Mouse (Mus musculus): ENCODE measurements around the gene 4921511M17Rik. TPM values are rescaled to one million over a fixed set of nuclear protein-coding genes. Genes with fewer than 3 reads are reported as not detected.
"Not testable (repeated sequence)": the region's sequence is repeated elsewhere in the genome, so short reads cannot be mapped to it uniquely, and the experiment has no call there.

The 4921511M17Rik gene
- not detected in 2 replicates for polyA plus RNA-seq (2015; fragmentation: Nextera tagmentation; extraction: Ambion mirVana)

DNA sequence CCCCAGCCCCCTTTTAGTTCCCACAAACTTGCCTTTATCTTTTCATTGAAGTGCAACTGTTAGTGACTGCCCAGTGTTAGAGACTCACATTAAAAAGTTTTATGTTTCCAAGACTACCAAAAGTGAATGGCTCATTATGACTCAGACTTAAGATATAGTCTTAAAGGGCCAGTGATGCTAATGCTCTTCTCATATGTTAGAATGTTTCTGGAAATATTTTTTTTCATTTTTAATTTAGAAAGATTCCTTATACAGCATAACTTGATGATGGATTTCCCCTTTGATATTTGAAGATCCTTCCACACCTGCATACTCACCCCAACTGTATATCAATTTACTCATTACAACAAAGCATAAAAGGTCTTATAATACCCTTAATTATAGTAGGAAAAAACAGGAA lies at the start of gene 4921511M17Rik:
TSS of gene 4921511M17Rik (minus strand) at position 101 of the 400 bp plus-strand sequence.
- H3K9ac ChIP-seq; H3K27me3 ChIP-seq (replicated peaks); ATAC-seq; H3K36me3 ChIP-seq; H3K27ac ChIP-seq; H3K4me3 ChIP-seq (replicated peaks); H3K9me3 ChIP-seq; H3K4me1 ChIP-seq (replicated peaks); H3K4me2 ChIP-seq (replicated peaks): not testable (repeated sequence)

GRCm38 (mm10) chrX:154054939-154055338 lies 21.3 kb upstream of the 4921511M17Rik start, which contains the start of gene Gm10057:
Gene Gm10057, minus strand, starts transcription at chrX:154055039.
- H3K9me3 ChIP-seq; H3K27me3 ChIP-seq (replicated peaks); ATAC-seq; H3K36me3 ChIP-seq; H3K4me1 ChIP-seq (replicated peaks); H3K27ac ChIP-seq; H3K4me3 ChIP-seq (replicated peaks); H3K4me2 ChIP-seq (replicated peaks); H3K9ac ChIP-seq: not testable (repeated sequence)

- H3K4me2 ChIP-seq (replicated peaks); H3K9ac ChIP-seq; H3K36me3 ChIP-seq; H3K27ac ChIP-seq; H3K27me3 ChIP-seq (replicated peaks); ATAC-seq; H3K4me3 ChIP-seq (replicated peaks); H3K9me3 ChIP-seq; H3K4me1 ChIP-seq (replicated peaks): not testable (repeated sequence)
These were observed 21.1 kb downstream of the 4921511M17Rik start, which contains the start of gene Samt1 for GRCm38 (mm10) chrX:154012540-154012939. Gene Samt1, minus strand, starts transcription at chrX:154012640.

- H3K4me1 ChIP-seq (replicated peaks); H3K4me3 ChIP-seq (replicated peaks); H3K27ac ChIP-seq; ATAC-seq; H3K27me3 ChIP-seq (replicated peaks); H3K4me2 ChIP-seq (replicated peaks); H3K36me3 ChIP-seq; H3K9me3 ChIP-seq; H3K9ac ChIP-seq: not testable (repeated sequence)
- WGBS: no CpG with 5 or more reads among the region's 2 CpGs
These were observed 56.7 kb downstream of the 4921511M17Rik start for GRCm38 (mm10) chrX:153976914-153977313.

DNA sequence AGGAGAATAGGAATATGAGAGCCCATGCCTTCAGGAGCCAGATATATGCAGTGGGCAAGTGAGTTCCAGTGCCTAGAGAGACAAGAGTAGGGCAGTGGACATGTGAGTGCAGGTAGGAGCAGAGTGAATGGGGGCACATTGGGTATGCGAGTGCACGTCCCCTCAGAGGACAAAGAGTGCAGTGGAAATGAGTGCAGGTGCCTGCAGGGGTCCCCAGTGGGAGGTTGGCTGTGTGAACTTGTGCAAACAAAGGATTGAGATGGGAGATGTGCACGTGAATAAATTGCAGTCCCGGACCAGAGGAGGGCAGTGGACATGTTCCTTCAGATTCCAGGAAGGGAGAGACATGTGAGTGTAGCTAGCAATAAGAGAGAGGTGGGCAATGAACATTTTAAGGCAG lies 57.2 kb downstream of the 4921511M17Rik start:
- H3K9ac ChIP-seq; H3K36me3 ChIP-seq; H3K4me3 ChIP-seq (replicated peaks); H3K4me1 ChIP-seq (replicated peaks); H3K27me3 ChIP-seq (replicated peaks); ATAC-seq; H3K9me3 ChIP-seq; H3K27ac ChIP-seq; H3K4me2 ChIP-seq (replicated peaks): not testable (repeated sequence)
- 28% methylated on average over 4 of the region's 4 CpGs for WGBS

GRCm38 (mm10) chrX:153974450-153974849 lies 59.2 kb downstream of the 4921511M17Rik start:
- ATAC-seq: no peak
- H3K36me3 ChIP-seq: no peaks in the 10 kb centered on the region
- no peaks in the 10 kb centered on the region for H3K9me3 ChIP-seq
- no peak overlapping the region for H3K4me3 ChIP-seq (replicated peaks)
- H3K4me2 ChIP-seq (replicated peaks): no peak overlapping the region
- no peak overlapping the region for H3K27ac ChIP-seq
- no peaks in the 10 kb centered on the region for H3K27me3 ChIP-seq (replicated peaks)
- H3K4me1 ChIP-seq (replicated peaks): no peaks in the 10 kb centered on the region
- H3K9ac ChIP-seq: no peak overlapping the region
- 6% methylated on average over 2 of the region's 2 CpGs for WGBS

Other genes starting within 250 kb of the 4921511M17Rik start
- 12.8 and 13.5 TPM in 2 replicates for gene Spin2c, start 201.6 kb downstream of the 4921511M17Rik start, polyA plus RNA-seq (2015; fragmentation: Nextera tagmentation; extraction: Ambion mirVana)
- gene Samt1, start 21.2 kb downstream of the 4921511M17Rik start, polyA plus RNA-seq (2015; fragmentation: Nextera tagmentation; extraction: Ambion mirVana): not detected in 2 replicates
- not detected in 2 replicates for gene Gm10057, start 21.2 kb upstream of the 4921511M17Rik start, polyA plus RNA-seq (2015; fragmentation: Nextera tagmentation; extraction: Ambion mirVana)
- gene Gm15140, start 86.9 kb upstream of the 4921511M17Rik start, polyA plus RNA-seq (2015; fragmentation: Nextera tagmentation; extraction: Ambion mirVana): not detected in 2 replicates